Comparison of ENCODE assay signal across 17 mouse cellular contexts in genomic region chr2:9569220-9569619, GRCm38 (mm10).
"Had no signal": no experiment of that assay in that cellular context is flagged by ENCODE, and none has a peak within 500 bp of the region (broad histone marks: within the 10 kb centered on the region; RNA-seq: fewer than 3 reads in every experiment).

No protein-coding gene starts in this region.

- ATAC-seq: hindbrain, embryonic 16.5 days; intestine, embryonic 15.5 days; intestine, postnatal 0 days; liver, embryonic 12.5 days had no signal

- DNase-seq: gastrocnemius, postnatal 14 days; gastrocnemius, postnatal 36 days; heart, adult 11 months; heart, adult 2 months; heart, postnatal 10 days; heart, postnatal 4 days; kidney, adult 18-20 months; kidney, adult 8-10 months; kidney, postnatal 14 days; kidney, postnatal 36 days; layer of hippocampus, adult 9-11 months; layer of hippocampus, postnatal 36 days; left cerebral cortex, postnatal 4 days had no signal
